Mouse (Mus musculus) hindbrain, postnatal 0 days (tissue): ENCODE data around the gene Cyp27b1. TPM values are rescaled to one million over a fixed set of nuclear protein-coding genes. Genes with fewer than 3 reads are reported as not detected.
A peak's percentile ranks its signal among the peaks of the same experiment; 100 is the strongest.

Source experiments
- ATAC-seq: fragments of 200-750 bp; cut with Nextera tagmentation; 2 replicates; pipeline ENCODE4 v1.8.0; 2017; ENCODE audit warnings: mild to moderate bottlenecking, moderate TSS enrichment, moderate library complexity
- DNase-seq: peaks from one replicate; pipeline ENCODE4 v3.0.0-alpha.2; 2015; ENCODE audit warnings: low spot score
- H3K27ac ChIP-seq: fragments of 300-500 bp; sonication (generic); 2 replicates; pipeline ENCODE4 v1.5.1; 2014; ENCODE audit warnings: mild to moderate bottlenecking
- H3K27me3 ChIP-seq: fragments of 300-500 bp; sonication (generic); 2 replicates; pipeline ENCODE4 v1.6.1; 2014; ENCODE audit warnings: low read length, mixed read lengths; ENCODE audit not compliant: insufficient read depth
- H3K36me3 ChIP-seq: fragments of 300-500 bp; sonication (generic); 2 replicates; pipeline ENCODE4 v1.6.1; 2014; ENCODE audit warnings: low read length, mixed read lengths; ENCODE audit not compliant: insufficient read depth
- H3K4me1 ChIP-seq: fragments of 300-500 bp; sonication (generic); 2 replicates; pipeline ENCODE4 v1.6.1; 2014; ENCODE audit warnings: antibody characterized with exemption, low read length, mixed read lengths; ENCODE audit not compliant: insufficient read depth
- H3K4me2 ChIP-seq: fragments of 300-500 bp; sonication (generic); 2 replicates; pipeline ENCODE4 v1.6.1; 2014; ENCODE audit warnings: low read depth, mild to moderate bottlenecking, low read length, moderate library complexity, mixed read lengths
- H3K4me3 ChIP-seq: fragments of 300-500 bp; sonication (generic); 2 replicates; pipeline ENCODE4 v1.5.1; 2014; ENCODE audit warnings: low read length
- H3K9ac ChIP-seq: fragments of 300-500 bp; sonication (generic); replicated peaks from 2 replicates; pipeline ENCODE4 v1.6.1; 2014; ENCODE audit warnings: mild to moderate bottlenecking, low read length, moderate library complexity, mixed read lengths
- H3K9me3 ChIP-seq: fragments of 300-500 bp; sonication (generic); 2 replicates; pipeline ENCODE4 v1.6.1; 2016; ENCODE audit warnings: low read length, mixed read lengths
- CTCF ChIP-seq: IDR thresholded peaks from 2 replicates; pipeline ENCODE4 v1.5.1; 2016; ENCODE audit warnings: antibody characterized with exemption, control low read depth, low read depth
- WGBS: fragments of 180-500 bp; shearing (Covaris S2); extraction: QIAGEN DNeasy Blood & Tissue Kit; methylation state at CpG from one replicate; pipeline ENCODE4 v1.1.7; 2014; 5-methylcytosine and 5-hydroxymethylcytosine counted together
- polyA plus RNA-seq: library from polyadenylated mRNA; unstranded; fragments of >200 nt; fragmentation: Nextera tagmentation; extraction: Ambion mirVana; gene quantifications from 2 replicates; pipeline ENCODE4 v1.2.1, GENCODE M21; 2015
- total RNA-seq: library from RNA; depleted of rRNA; stranded (reverse); fragments of >200 nt; gene quantifications from 2 replicates; pipeline ENCODE4 v1.2.3, GENCODE M21; 2014; rRNA removed

The Cyp27b1 gene
- total RNA-seq: 0.26 and 0.58 TPM in 2 replicates
- polyA plus RNA-seq: not detected in 2 replicates

DNA sequence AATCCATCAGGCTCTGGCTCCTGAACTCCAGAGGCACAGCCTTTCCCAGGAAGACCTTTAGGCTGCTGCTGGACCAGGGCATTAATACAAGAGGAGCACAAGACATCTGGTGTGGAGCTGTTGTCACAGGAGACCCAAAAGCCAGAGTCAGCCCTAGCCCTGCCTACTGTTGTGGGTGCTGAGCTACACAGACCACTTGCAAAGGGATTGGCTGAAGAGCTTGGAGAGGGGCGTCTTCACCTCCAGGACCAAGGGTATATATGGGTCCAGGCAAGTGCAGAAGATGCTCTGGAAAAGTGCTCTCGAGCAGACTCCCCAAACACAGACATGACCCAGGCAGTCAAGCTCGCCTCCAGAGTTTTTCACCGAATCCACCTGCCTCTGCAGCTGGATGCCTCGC, at the start of gene Cyp27b1:
Gene Cyp27b1 (plus strand): TSS at position 297 of the 400 bp plus-strand sequence.
- no peak for DNase-seq
- Histone ChIP-seq H3K36me3 (no peaks in the 10 kb centered on the region), H3K27ac (no peak within 1 kb of the TSS), H3K27me3 (peaks cover 26% of the 10 kb centered on the region; the same call in 1 of the 2 replicates), H3K4me2 (peak within 1 kb of the TSS; percentile 8; the same call in 1 of the 2 replicates), H3K4me3 (no peak within 1 kb of the TSS), H3K9ac (no peak within 1 kb of the TSS), H3K9me3 (no peaks in the 10 kb centered on the region), H3K4me1 (peaks cover 6% of the 10 kb centered on the region; the same call in 1 of the 2 replicates)
- ATAC-seq: no peak
- WGBS: 32% methylated on average over 5 of the region's 5 CpGs
- no peak for TF ChIP-seq CTCF

GRCm38 (mm10) chr10:127000529-127000928, 47.5 kb upstream of the Cyp27b1 start, which contains the start of gene Avil:
Gene Avil (plus strand): TSS chr10:127000709.
- H3K27ac ChIP-seq: no peak within 1 kb of the TSS
- H3K36me3 ChIP-seq: peaks cover 12% of the 10 kb centered on the region
- ATAC-seq: no peak
- WGBS: 92% methylated on average over 5 of the region's 5 CpGs
- no peaks in the 10 kb centered on the region for H3K4me1 ChIP-seq
- TF ChIP-seq CTCF: no peak
- H3K9ac ChIP-seq: no peak within 1 kb of the TSS
- no peaks in the 10 kb centered on the region for H3K27me3 ChIP-seq
- H3K9me3 ChIP-seq: no peaks in the 10 kb centered on the region
- no peak within 1 kb of the TSS for H3K4me2 ChIP-seq
- no peak within 1 kb of the TSS for H3K4me3 ChIP-seq
- no peak for DNase-seq

- no peak for ATAC-seq
- Histone ChIP-seq H3K9me3 (no peaks in the 10 kb centered on the region), H3K27me3 (no peaks in the 10 kb centered on the region), H3K27ac (no peak overlapping the region), H3K4me3 (no peak overlapping the region), H3K4me2 (no peak overlapping the region), H3K4me1 (no peaks in the 10 kb centered on the region), H3K9ac (no peak overlapping the region), H3K36me3 (peaks cover 12% of the 10 kb centered on the region)
- 84% methylated on average over 9 of the region's 9 CpGs for WGBS
- no peak for DNase-seq
- no peak for TF ChIP-seq CTCF
These were observed 46.8 kb upstream of the Cyp27b1 start for GRCm38 (mm10) chr10:127001297-127001696.

GRCm38 (mm10) chr10:127002056-127002455, 46.0 kb upstream of the Cyp27b1 start:
- ATAC-seq: no peak
- H3K4me3 ChIP-seq: no peak overlapping the region
- H3K4me1 ChIP-seq: no peaks in the 10 kb centered on the region
- H3K36me3 ChIP-seq: peaks cover 12% of the 10 kb centered on the region
- no peaks in the 10 kb centered on the region for H3K9me3 ChIP-seq
- no peaks in the 10 kb centered on the region for H3K27me3 ChIP-seq
- no peak overlapping the region for H3K27ac ChIP-seq
- no peak for TF ChIP-seq CTCF
- no peak for DNase-seq
- no peak overlapping the region for H3K9ac ChIP-seq
- 65% methylated on average over 1 of the region's 1 CpGs for WGBS
- H3K4me2 ChIP-seq: no peak overlapping the region

GRCm38 (mm10) chr10:127002765-127003164, 45.3 kb upstream of the Cyp27b1 start:
- H3K27me3 ChIP-seq: no peaks in the 10 kb centered on the region
- no peak overlapping the region for H3K4me2 ChIP-seq
- no peak overlapping the region for H3K9ac ChIP-seq
- no peak for DNase-seq
- peaks cover 5% of the 10 kb centered on the region for H3K36me3 ChIP-seq
- H3K27ac ChIP-seq: no peak overlapping the region
- H3K4me3 ChIP-seq: no peak overlapping the region
- H3K9me3 ChIP-seq: no peaks in the 10 kb centered on the region
- H3K4me1 ChIP-seq: no peaks in the 10 kb centered on the region
- ATAC-seq: no peak
- WGBS: 93% methylated on average over 5 of the region's 5 CpGs
- TF ChIP-seq CTCF: no peak

DNA sequence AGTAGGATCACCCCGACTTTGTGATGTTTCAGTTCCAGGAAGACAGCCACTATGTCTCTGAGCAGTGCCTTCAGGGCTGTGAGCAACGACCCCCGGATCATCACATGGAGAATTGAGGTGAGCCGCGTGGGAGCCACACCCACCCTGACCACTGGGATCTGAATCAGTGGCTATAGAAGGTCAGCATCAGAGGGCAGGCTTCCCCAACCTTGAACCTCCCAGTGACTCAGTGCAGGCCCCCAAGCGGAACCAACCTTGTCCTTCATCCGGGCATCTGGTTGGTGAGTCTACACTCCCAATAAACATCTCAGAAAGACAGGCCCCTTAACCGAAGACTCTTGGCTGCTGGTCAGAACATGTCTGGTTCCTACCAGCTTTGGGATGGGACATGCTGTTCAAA, 44.7 kb upstream of the Cyp27b1 start:
- H3K9ac ChIP-seq: no peak overlapping the region
- ATAC-seq (no peak), DNase-seq (no peak)
- TF ChIP-seq CTCF: no peak
- no peak overlapping the region for H3K4me2 ChIP-seq
- H3K27me3 ChIP-seq: no peaks in the 10 kb centered on the region
- H3K4me3 ChIP-seq: no peak overlapping the region
- no peaks in the 10 kb centered on the region for H3K9me3 ChIP-seq
- H3K36me3 ChIP-seq: no peaks in the 10 kb centered on the region; the same call in 1 of the 2 replicates
- WGBS: 84% methylated on average over 8 of the region's 8 CpGs
- H3K4me1 ChIP-seq: no peaks in the 10 kb centered on the region
- H3K27ac ChIP-seq: no peak overlapping the region

- DNase-seq: no peak
- H3K36me3 ChIP-seq: no peaks in the 10 kb centered on the region; the same call in 1 of the 2 replicates
- WGBS: 63% methylated on average over 7 of the region's 7 CpGs
These were observed 44.2 kb upstream of the Cyp27b1 start for GRCm38 (mm10) chr10:127003806-127004205.

More at GRCm38 (mm10) chr10:127003806-127004205, 44.2 kb upstream of the Cyp27b1 start:
- H3K4me3 ChIP-seq: no peak overlapping the region
- no peaks in the 10 kb centered on the region for H3K27me3 ChIP-seq
- H3K9ac ChIP-seq: no peak overlapping the region
- no peaks in the 10 kb centered on the region for H3K4me1 ChIP-seq
- H3K9me3 ChIP-seq: no peaks in the 10 kb centered on the region
- H3K4me2 ChIP-seq: no peak overlapping the region
- H3K27ac ChIP-seq: no peak overlapping the region
- ATAC-seq: no peak
- no peak for TF ChIP-seq CTCF
